Mouse (Mus musculus): Measurements from ENCODE around the gene Krt33a. TPM values are rescaled to one million over a fixed set of nuclear protein-coding genes. Genes with fewer than 3 reads are reported as not detected.

Krt33a gene
- total and polyA plus RNA-seq, 2 experiments from 2014 or later = not detected

DNA sequence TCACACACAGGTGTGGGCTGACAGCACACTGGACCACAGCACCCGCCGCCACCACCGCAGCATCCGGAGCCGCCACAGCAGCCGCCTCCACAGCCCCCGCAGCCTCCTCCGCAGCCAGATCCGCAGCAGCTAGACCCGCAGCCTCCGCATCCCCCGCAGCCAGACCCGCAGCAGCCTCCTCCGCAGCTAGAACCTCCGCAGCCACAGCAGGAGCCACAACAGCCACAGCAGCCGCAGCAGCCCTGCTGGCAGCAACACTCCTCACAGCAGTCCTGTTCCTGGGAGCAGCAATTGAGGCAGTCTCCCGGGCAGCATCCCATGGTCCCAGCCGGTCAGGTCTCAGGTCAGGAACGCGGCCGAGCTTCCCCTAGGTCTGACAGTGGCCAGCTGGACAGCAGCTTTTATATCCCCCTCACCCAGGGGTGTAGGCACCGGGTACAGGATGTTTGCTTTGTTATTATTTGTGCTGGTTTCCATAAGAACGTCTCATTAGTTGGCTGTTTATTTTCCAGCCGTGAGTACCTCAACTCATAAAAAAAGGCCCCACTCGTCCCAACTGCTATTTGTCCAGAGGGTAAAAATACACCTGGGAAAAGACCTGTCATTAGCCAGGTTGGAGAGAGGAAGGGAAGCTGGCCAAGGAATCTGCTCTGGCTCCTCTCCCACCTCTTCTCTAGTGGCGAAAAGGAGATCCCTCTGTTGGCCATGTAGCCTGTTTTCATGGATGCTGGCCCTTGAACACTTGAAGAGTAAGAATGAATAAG, 22.2 kb downstream of the Krt33a start, which contains the start of gene Krtap17-1:
Gene Krtap17-1 (minus strand): TSS at position 375 of the 764 bp plus-strand sequence.
- TF ChIP-seq CTCF (IDR thresholded peaks at IDR 0.05) = no peak
- no peaks in the 10 kb centered on the region for H3K4me1 ChIP-seq (ENCODE audit: insufficient read depth, low read length)
- DNase-seq (ENCODE audit: low spot score) (no peak), ATAC-seq (ENCODE audit: low FRiP score) (no peak)
- peak within 1 kb of the TSS; percentile 3; the same call in 1 of the 2 replicates for H3K9ac ChIP-seq (replicated peaks; ENCODE audit: low read length, poor library complexity, severe bottlenecking)
- 28% methylated on average over 25 of the region's 26 CpGs for WGBS
- H3K4me3 ChIP-seq (ENCODE audit: low read depth, low read length) = peak within 1 kb of the TSS; percentile 22; the same call in 1 of the 2 replicates
- no peaks in the 10 kb centered on the region for H3K36me3 ChIP-seq (ENCODE audit: insufficient read depth, low read length)
- no peaks in the 10 kb centered on the region for H3K27me3 ChIP-seq (ENCODE audit: insufficient read depth, low read length)
- H3K4me2 ChIP-seq (ENCODE audit: low read depth, low read length, poor library complexity, severe bottlenecking) = peak within 1 kb of the TSS; percentile 43
- H3K9me3 ChIP-seq (ENCODE audit: low read length) = no peaks in the 10 kb centered on the region
- H3K27ac ChIP-seq (ENCODE audit: low read depth, low read length) = no peak within 1 kb of the TSS

- no peaks in the 10 kb centered on the region for H3K9me3 ChIP-seq (ENCODE audit: low read length)
- no peaks in the 10 kb centered on the region for H3K27me3 ChIP-seq (ENCODE audit: insufficient read depth, low read length)
- H3K4me3 ChIP-seq (ENCODE audit: low read depth, low read length) = no peak overlapping the region
- no peak for ATAC-seq (ENCODE audit: low FRiP score)
- H3K4me2 ChIP-seq (ENCODE audit: low read depth, low read length, poor library complexity, severe bottlenecking) = no peak overlapping the region
- WGBS = 44% methylated on average over 3 of the region's 3 CpGs
- no peak overlapping the region for H3K9ac ChIP-seq (replicated peaks; ENCODE audit: low read length, poor library complexity, severe bottlenecking)
- no peaks in the 10 kb centered on the region for H3K36me3 ChIP-seq (ENCODE audit: insufficient read depth, low read length)
- H3K4me1 ChIP-seq (ENCODE audit: insufficient read depth, low read length) = no peaks in the 10 kb centered on the region
- no peak for TF ChIP-seq CTCF (IDR thresholded peaks at IDR 0.05)
- peak; percentile 64 for DNase-seq (ENCODE audit: low spot score)
- H3K27ac ChIP-seq (ENCODE audit: low read depth, low read length) = no peak overlapping the region
Measured at GRCm38 (mm10) chr11:99990571-99990970, 25.4 kb downstream of the Krt33a start.

- ATAC-seq (ENCODE audit: low FRiP score) = no peak
- DNase-seq (ENCODE audit: low spot score) = no peak
- H3K27me3 ChIP-seq (ENCODE audit: insufficient read depth, low read length) = no peaks in the 10 kb centered on the region
- no peak overlapping the region for H3K4me3 ChIP-seq (ENCODE audit: low read depth, low read length)
- H3K4me1 ChIP-seq (ENCODE audit: insufficient read depth, low read length) = no peaks in the 10 kb centered on the region
- no peak overlapping the region for H3K27ac ChIP-seq (ENCODE audit: low read depth, low read length)
- H3K4me2 ChIP-seq (ENCODE audit: low read depth, low read length, poor library complexity, severe bottlenecking) = no peak overlapping the region
- H3K9me3 ChIP-seq (ENCODE audit: low read length) = no peaks in the 10 kb centered on the region
- TF ChIP-seq CTCF (IDR thresholded peaks at IDR 0.05) = no peak
- 89% methylated on average over 6 of the region's 6 CpGs for WGBS
- H3K36me3 ChIP-seq (ENCODE audit: insufficient read depth, low read length) = no peaks in the 10 kb centered on the region
- H3K9ac ChIP-seq (replicated peaks; ENCODE audit: low read length, poor library complexity, severe bottlenecking) = no peak overlapping the region
Measured at GRCm38 (mm10) chr11:99989881-99990405, 26.1 kb downstream of the Krt33a start.

DNA sequence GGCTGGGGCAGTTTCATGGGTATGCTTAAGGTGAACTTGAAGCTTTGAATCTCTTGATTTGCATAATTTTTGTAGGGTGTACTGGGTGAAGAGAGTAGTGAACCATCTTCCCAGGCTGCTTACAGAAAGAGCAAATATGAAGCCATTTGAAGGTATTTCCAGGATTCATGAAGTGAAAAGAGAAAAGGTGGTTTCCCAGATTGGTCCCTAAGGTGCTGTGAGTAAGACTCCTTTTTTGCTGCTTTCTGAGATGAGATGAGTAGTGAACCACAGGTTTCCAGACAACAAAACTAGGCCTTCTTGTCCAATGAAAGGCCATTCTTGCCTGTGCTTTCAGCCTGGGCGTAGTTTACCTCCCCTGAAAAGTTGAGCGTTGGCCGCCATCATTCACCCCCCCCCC, 27.5 kb downstream of the Krt33a start:
- H3K36me3 ChIP-seq (ENCODE audit: insufficient read depth, low read length) = no peaks in the 10 kb centered on the region
- H3K4me1 ChIP-seq (ENCODE audit: insufficient read depth, low read length) = no peaks in the 10 kb centered on the region
- H3K9me3 ChIP-seq (ENCODE audit: low read length) = no peaks in the 10 kb centered on the region
- no peak overlapping the region for H3K27ac ChIP-seq (ENCODE audit: low read depth, low read length)
- H3K4me2 ChIP-seq (ENCODE audit: low read depth, low read length, poor library complexity, severe bottlenecking) = no peak overlapping the region
- WGBS = 94% methylated on average over 3 of the region's 3 CpGs
- H3K4me3 ChIP-seq (ENCODE audit: low read depth, low read length) = no peak overlapping the region
- no peak overlapping the region for H3K9ac ChIP-seq (replicated peaks; ENCODE audit: low read length, poor library complexity, severe bottlenecking)
- no peak for ATAC-seq (ENCODE audit: low FRiP score)
- TF ChIP-seq CTCF (IDR thresholded peaks at IDR 0.05) = no peak
- no peak for DNase-seq (ENCODE audit: low spot score)
- no peaks in the 10 kb centered on the region for H3K27me3 ChIP-seq (ENCODE audit: insufficient read depth, low read length)

DNA sequence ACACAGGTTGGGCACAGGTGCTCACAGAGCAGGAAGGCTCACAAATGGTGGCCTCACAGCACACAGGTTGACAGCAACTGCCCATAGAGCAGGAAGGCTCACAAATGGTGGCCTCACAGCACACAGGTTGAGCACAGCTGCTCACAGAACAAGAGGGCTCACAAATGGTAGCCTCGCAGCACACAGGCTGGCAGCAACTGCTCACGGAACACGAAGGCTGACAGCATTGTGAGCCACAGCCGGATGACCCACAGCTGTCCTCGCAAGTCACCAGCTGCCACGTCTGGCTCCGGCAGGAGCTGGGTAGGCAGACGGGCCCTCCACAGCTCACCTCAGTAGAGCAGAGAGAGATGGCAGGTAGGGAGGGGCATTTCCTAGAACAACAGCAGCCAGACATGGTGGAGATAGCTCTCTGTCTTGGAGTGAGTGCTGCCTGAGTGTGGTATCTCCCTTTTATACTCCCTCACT, 29.8 kb downstream of the Krt33a start, which contains the start of gene Krtap16-1:
Gene Krtap16-1 (minus strand): TSS at position 418 of the 468 bp plus-strand sequence.
- no peak for ATAC-seq (ENCODE audit: low FRiP score)
- H3K36me3 ChIP-seq (ENCODE audit: insufficient read depth, low read length) = no peaks in the 10 kb centered on the region
- no peaks in the 10 kb centered on the region for H3K4me1 ChIP-seq (ENCODE audit: insufficient read depth, low read length)
- H3K4me3 ChIP-seq (ENCODE audit: low read depth, low read length) = no peak within 1 kb of the TSS
- 78% methylated on average over 8 of the region's 8 CpGs for WGBS
- DNase-seq (ENCODE audit: low spot score) = no peak
- TF ChIP-seq CTCF (IDR thresholded peaks at IDR 0.05) = no peak
- H3K9me3 ChIP-seq (ENCODE audit: low read length) = no peaks in the 10 kb centered on the region
- H3K27ac ChIP-seq (ENCODE audit: low read depth, low read length) = no peak within 1 kb of the TSS
- no peaks in the 10 kb centered on the region for H3K27me3 ChIP-seq (ENCODE audit: insufficient read depth, low read length)
- no peak within 1 kb of the TSS for H3K9ac ChIP-seq (replicated peaks; ENCODE audit: low read length, poor library complexity, severe bottlenecking)
- H3K4me2 ChIP-seq (ENCODE audit: low read depth, low read length, poor library complexity, severe bottlenecking) = no peak within 1 kb of the TSS

Data from midbrain, postnatal 0 days (tissue).